8 mouse cellular contexts compared by ENCODE assay signal in genomic region chr2:157347361-157348159, GRCm38 (mm10). TPM values are rescaled to one million over a fixed set of nuclear protein-coding genes. Genes with fewer than 3 reads are reported as not detected.
DNase-seq lines count a peak whose midpoint lies in the region; ATAC-seq and TF ChIP-seq lines count a peak whose summit lies in the region.

Ghrh (minus strand) TSS chr2:157347506.

- H3K9me3 ChIP-seq in midbrain, embryonic 13.5 days, result no peaks in the 10 kb centered on the region

- no peak within 1 kb of the TSS for H3K4me2 ChIP-seq in midbrain, embryonic 13.5 days (replicated peaks)

- peak within 1 kb of the TSS; percentile 26 for H3K4me3 ChIP-seq in layer of hippocampus, adult 2 months
- H3K4me3 ChIP-seq in midbrain, embryonic 13.5 days (replicated peaks), result no peak within 1 kb of the TSS

- peak; percentile 35 for DNase-seq in NIH3T3 (ENCODE audit: low read depth)
- DNase-seq in cerebellum, adult 9-10 months, result peak; percentile 27
- DNase-seq in heart, adult 8-10 months (ENCODE audit: low spot score), result peak; percentile 13
- peak; percentile 55 to 65 for DNase-seq in layer of hippocampus, adult 2 months (ENCODE audit: low spot score in 2 of 2)
- DNase-seq in urinary bladder, adult 18-20 months (ENCODE audit: low spot score in 2 of 2), result no peak
- DNase-seq in adrenal gland, adult 8-10 months, result no peak

- peaks cover 61% of the 10 kb centered on the region for H3K4me1 ChIP-seq in midbrain, embryonic 13.5 days (replicated peaks)

- no peaks in the 10 kb centered on the region for H3K27me3 ChIP-seq in midbrain, embryonic 13.5 days

- no peaks in the 10 kb centered on the region for H3K36me3 ChIP-seq in midbrain, embryonic 13.5 days

- peak within 1 kb of the TSS; percentile 88 for H3K27ac ChIP-seq in layer of hippocampus, adult 2 months
- H3K27ac ChIP-seq in midbrain, embryonic 13.5 days, result peak within 1 kb of the TSS; percentile 90

- ATAC-seq in midbrain, embryonic 13.5 days, result peak; percentile 53
- ATAC-seq in activated CD4-positive, CD25-positive, alpha-beta regulatory T cell, adult 4 months, result no peak

- TF ChIP-seq CTCF in layer of hippocampus, adult 2 months (conservative IDR thresholded peaks at IDR 0.05), result 0 out of 2 replicates have a peak, but pooled peaks have one; percentile 1

- H3K9ac ChIP-seq in midbrain, embryonic 13.5 days (replicated peaks), result peak within 1 kb of the TSS; percentile 34; the same call in 1 of the 2 replicates

- 45% methylated on average over 26 of the region's 26 CpGs for WGBS in midbrain, embryonic 13.5 days

RNA-seq across cellular contexts. Expression of gene Ghrh, which starts in this region (rescaled TPM):
- not detected for total RNA-seq in heart, adult 8-10 months (2022)
- total RNA-seq in layer of hippocampus, adult 2 months (2021), result not detected
- polyA plus RNA-seq in midbrain, embryonic 13.5 days (2015; fragmentation: Nextera tagmentation; extraction: Ambion mirVana), result 1.6 and 3.4 TPM in 2 replicates
- not detected for polyA plus RNA-seq in activated CD4-positive, CD25-positive, alpha-beta regulatory T cell, adult 4 months (2017; shearing (Covaris generic))
- not detected for total RNA-seq in adrenal gland, adult 8-10 months (2022)

Comparison
In these comparisons a context has a peak if more than half of its experiments do, and no peak if none do; other contexts are left out.
1. Peak in DNase-seq in heart, adult 8-10 months; RNA of the gene not detected or under 1 TPM.
2. Peak in DNase-seq, H3K4me3 ChIP-seq and H3K27ac ChIP-seq in layer of hippocampus, adult 2 months; RNA of the gene not detected or under 1 TPM.
3. DNase-seq: peak in NIH3T3 (single experiment) and cerebellum, adult 9-10 months (single experiment); none in urinary bladder, adult 18-20 months (0 of 2) and adrenal gland, adult 8-10 months (single experiment).